22 mouse cellular contexts compared by ENCODE assay signal in genomic region chr15:84877029-84877815, GRCm38 (mm10). TPM values are rescaled to one million over a fixed set of nuclear protein-coding genes. Genes with fewer than 3 reads are reported as not detected.
DNase-seq lines count a peak whose midpoint lies in the region; ATAC-seq lines count a peak whose summit lies in the region.
"Had no signal": no experiment of that assay in that cellular context is flagged by ENCODE, and none has a peak within 500 bp of the region (broad histone marks: within the 10 kb centered on the region; RNA-seq: fewer than 3 reads in every experiment).

No protein-coding gene starts in this region.

- H3K4me1 ChIP-seq in midbrain, embryonic 14.5 days (ENCODE audit: control insufficient read depth, insufficient read depth, low read length), result no peaks in the 10 kb centered on the region
- H3K4me1 ChIP-seq: hindbrain, embryonic 13.5 days; liver, embryonic 13.5 days; midbrain, embryonic 12.5 days had no signal

- no peak overlapping the region for H3K4me2 ChIP-seq in midbrain, embryonic 14.5 days (ENCODE audit: low read length)
- H3K4me2 ChIP-seq: heart, embryonic 15.5 days; hindbrain, embryonic 13.5 days; liver, embryonic 13.5 days; midbrain, embryonic 12.5 days had no signal

- H3K9me3 ChIP-seq in midbrain, embryonic 14.5 days (ENCODE audit: control insufficient read depth, low read length), result no peaks in the 10 kb centered on the region
- H3K9me3 ChIP-seq: heart, embryonic 15.5 days; hindbrain, embryonic 13.5 days; liver, embryonic 13.5 days; midbrain, embryonic 12.5 days had no signal

- peak; percentile 75 for ATAC-seq in frontal cortex, adult (ENCODE audit: low TSS enrichment)
- no peak for ATAC-seq in midbrain, embryonic 14.5 days (ENCODE audit: low FRiP score, low TSS enrichment)
- ATAC-seq: forebrain, embryonic 14.5 days had no signal

- WGBS in midbrain, embryonic 14.5 days, result 86% methylated on average over 12 of the region's 12 CpGs

- no peak overlapping the region for H3K4me3 ChIP-seq in midbrain, embryonic 14.5 days (replicated peaks; ENCODE audit: low read depth, low read length)
- H3K4me3 ChIP-seq: heart, embryonic 15.5 days; hindbrain, embryonic 13.5 days; liver, embryonic 13.5 days; midbrain, embryonic 12.5 days had no signal

- DNase-seq in frontal cortex, postnatal 10 days (ENCODE audit: low spot score in 2 of 2), result no peak
- DNase-seq in right cerebral cortex, adult 18-20 months, result peak; percentile 77
- no peak for DNase-seq in right cerebral cortex, postnatal 4 days
- peak; percentile 75 for DNase-seq in right cerebral cortex, postnatal 25 days
- DNase-seq in midbrain, embryonic 14.5 days, result no peak
- no peak for DNase-seq in heart, adult 11 months
- DNase-seq: adrenal gland, postnatal 10 days; cerebellum, adult 8-10 months; cerebellum, postnatal 36 days; embryo, embryonic 11 days; heart, postnatal 36 days; kidney, adult 18-20 months; kidney, postnatal 10 days; liver, embryonic 13.5 days; lung, adult 2 months; lung, postnatal 14 days; thymus, postnatal 14 days had no signal

- H3K9ac ChIP-seq in midbrain, embryonic 14.5 days (replicated peaks; ENCODE audit: low read length), result no peak overlapping the region
- H3K9ac ChIP-seq: heart, embryonic 15.5 days; hindbrain, embryonic 13.5 days; liver, embryonic 13.5 days; midbrain, embryonic 12.5 days had no signal

- H3K27ac ChIP-seq in midbrain, embryonic 14.5 days (replicated peaks; ENCODE audit: low read depth, low read length), result no peak overlapping the region
- H3K27ac ChIP-seq: heart, embryonic 15.5 days; hindbrain, embryonic 13.5 days; liver, embryonic 13.5 days; midbrain, embryonic 12.5 days had no signal

- H3K36me3 ChIP-seq in midbrain, embryonic 14.5 days (ENCODE audit: control insufficient read depth, insufficient read depth, low read length), result no peaks in the 10 kb centered on the region
- H3K36me3 ChIP-seq: heart, embryonic 15.5 days; hindbrain, embryonic 13.5 days; liver, embryonic 13.5 days; midbrain, embryonic 12.5 days had no signal

- H3K27me3 ChIP-seq in midbrain, embryonic 14.5 days (ENCODE audit: control insufficient read depth, insufficient read depth, low read length), result no peaks in the 10 kb centered on the region
- H3K27me3 ChIP-seq: heart, embryonic 15.5 days; liver, embryonic 13.5 days; midbrain, embryonic 12.5 days had no signal

RNA-seq across cellular contexts. Expression of gene Phf21b, which starts 21.4 kb away (rescaled TPM):
- polyA plus RNA-seq in midbrain, embryonic 14.5 days (2014; fragmentation: Nextera tagmentation; extraction: Ambion mirVana), result 21.7 and 27.4 TPM in 2 replicates

RNA-seq across cellular contexts. Expression of gene Gm29666, which starts 42.6 kb away (rescaled TPM):
- 0.46 and 0.51 TPM in 2 replicates for polyA plus RNA-seq in midbrain, embryonic 14.5 days (2014; fragmentation: Nextera tagmentation; extraction: Ambion mirVana)

RNA-seq across cellular contexts. Expression of gene Nup50, which starts 46.0 kb away (rescaled TPM):
- polyA plus RNA-seq in midbrain, embryonic 14.5 days (2014; fragmentation: Nextera tagmentation; extraction: Ambion mirVana), result 19.4 and 28.7 TPM in 2 replicates

Comparison
In these comparisons a context has a peak if more than half of its experiments do, and no peak if none do; other contexts are left out.
1. DNase-seq: peak in right cerebral cortex, adult 18-20 months (single experiment) and right cerebral cortex, postnatal 25 days (single experiment); none in frontal cortex, postnatal 10 days (0 of 2), right cerebral cortex, postnatal 4 days (single experiment), midbrain, embryonic 14.5 days (single experiment) and heart, adult 11 months (single experiment).